Mouse (Mus musculus) ES-Bruce4 (cell line): ENCODE data around the gene Mex3d.

Source experiments
- CTCF ChIP-seq: IDR thresholded peaks from one replicate; pipeline ENCODE4 v1.8.1; 2011; ENCODE audit warnings: low read depth, low read length
- EP300 ChIP-seq: IDR thresholded peaks from 2 replicates; pipeline ENCODE4 v1.6.1; 2011; ENCODE audit warnings: low read depth, low read length; ENCODE audit not compliant: insufficient read depth
- POLR2A ChIP-seq: IDR thresholded peaks from one replicate; pipeline ENCODE4 v1.8.1; 2011; ENCODE audit warnings: low read length; ENCODE audit not compliant: insufficient read depth

- TF ChIP-seq CTCF (peak; percentile 85), POLR2A (no peak), EP300 (no peak)
Measured at GRCm38 (mm10) chr10:80339941-80340750, 47.3 kb downstream of the Mex3d start.
